Mouse (Mus musculus): ENCODE measurements around the gene Ablim1. TPM values are rescaled to one million over a fixed set of nuclear protein-coding genes. Genes with fewer than 3 reads are reported as not detected.

The Ablim1 gene
- polyA plus RNA-seq, 1 experiment from 2014 or later = 0.46 TPM

DNA sequence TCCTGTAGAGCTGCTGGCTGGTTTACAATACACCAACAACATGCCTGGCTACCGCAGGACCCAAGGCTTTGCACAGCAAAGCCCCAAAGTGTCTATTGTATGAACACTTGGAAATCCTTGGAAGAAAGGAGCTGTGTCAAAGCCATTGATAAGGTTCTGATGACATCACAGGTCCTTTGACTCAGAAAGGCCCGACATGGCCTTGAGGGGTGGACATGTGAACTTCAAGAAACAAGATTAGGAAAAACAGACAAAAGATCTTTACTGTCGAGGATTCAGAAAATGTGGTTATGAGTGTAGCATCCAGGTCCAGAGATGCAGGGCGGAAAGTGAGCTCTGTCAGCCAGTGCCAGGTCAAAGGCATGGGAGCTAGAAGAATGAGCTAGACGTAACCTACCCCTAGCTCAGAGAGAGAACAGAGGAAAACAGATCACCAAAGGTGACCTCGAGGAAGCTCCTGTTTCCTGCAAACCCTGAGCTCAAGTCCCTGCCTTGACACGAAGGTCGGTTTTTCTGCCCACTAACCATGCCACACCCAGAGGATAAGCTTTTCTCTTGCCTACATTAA, 321.7 kb downstream of the Ablim1 start:
- no peaks in the 10 kb centered on the region for H3K36me3 ChIP-seq (ENCODE audit: inconsistent target)
- no peaks in the 10 kb centered on the region for H3K79me2 ChIP-seq (ENCODE audit: inconsistent target)
- no peak overlapping the region for H3K4me3 ChIP-seq (ENCODE audit: inconsistent target)
- WGBS (ENCODE audit: missing documents) = 55% methylated on average over 8 of the region's 8 CpGs
- no peak overlapping the region for H3K27ac ChIP-seq

- H3K27ac ChIP-seq = no peak overlapping the region
- no peak overlapping the region for H3K4me3 ChIP-seq (ENCODE audit: inconsistent target)
- WGBS (ENCODE audit: missing documents) = 88% methylated on average over 14 of the region's 14 CpGs
- H3K36me3 ChIP-seq (ENCODE audit: inconsistent target) = no peaks in the 10 kb centered on the region
- H3K79me2 ChIP-seq (ENCODE audit: inconsistent target) = no peaks in the 10 kb centered on the region
These were observed 324.2 kb downstream of the Ablim1 start for GRCm38 (mm10) chr19:56990367-56991111.

GRCm38 (mm10) chr19:56989171-56989570, 325.5 kb downstream of the Ablim1 start:
- Histone ChIP-seq H3K36me3 (ENCODE audit: inconsistent target) (no peaks in the 10 kb centered on the region), H3K4me3 (ENCODE audit: inconsistent target) (no peak overlapping the region), H3K79me2 (ENCODE audit: inconsistent target) (no peaks in the 10 kb centered on the region), H3K27ac (no peak overlapping the region)
- 98% methylated on average over 8 of the region's 8 CpGs for WGBS (ENCODE audit: missing documents)

- Histone ChIP-seq H3K79me2 (ENCODE audit: inconsistent target) (no peaks in the 10 kb centered on the region), H3K4me3 (ENCODE audit: inconsistent target) (no peak overlapping the region), H3K27ac (no peak overlapping the region), H3K36me3 (ENCODE audit: inconsistent target) (no peaks in the 10 kb centered on the region)
- WGBS (ENCODE audit: missing documents) = 78% methylated on average over 4 of the region's 4 CpGs
These were observed 330.5 kb downstream of the Ablim1 start for GRCm38 (mm10) chr19:56984229-56984628.

DNA sequence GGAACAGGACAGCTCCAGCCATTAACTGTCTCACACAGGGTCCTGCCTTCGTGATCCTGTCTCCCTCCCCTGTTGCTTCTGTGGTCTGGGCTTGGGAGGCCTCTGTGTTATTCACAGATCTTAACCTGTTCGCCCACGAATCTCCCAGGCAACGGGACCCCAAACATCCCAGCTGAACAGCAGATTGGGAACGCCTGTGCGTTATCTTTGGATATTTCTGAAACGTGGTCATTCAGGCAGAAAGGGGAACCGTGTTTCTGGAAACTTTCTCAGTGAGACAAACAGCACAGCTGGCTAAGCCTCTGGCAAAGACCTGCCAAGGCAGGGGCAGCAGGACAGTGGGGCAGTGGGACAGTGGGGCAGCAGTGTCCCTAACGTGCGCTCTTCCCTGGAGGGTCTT, 331.0 kb downstream of the Ablim1 start:
- H3K27ac ChIP-seq = no peak overlapping the region
- H3K36me3 ChIP-seq (ENCODE audit: inconsistent target) = no peaks in the 10 kb centered on the region
- no peak overlapping the region for H3K4me3 ChIP-seq (ENCODE audit: inconsistent target)
- H3K79me2 ChIP-seq (ENCODE audit: inconsistent target) = no peaks in the 10 kb centered on the region
- WGBS (ENCODE audit: missing documents) = 71% methylated on average over 10 of the region's 10 CpGs

Other genes with a start within 250 kb of the Ablim1 start
- 13.5 to 15.0 TPM (median 14.8 TPM) in 3 replicates for gene Fam160b1, start 45.8 kb upstream of the Ablim1 start, polyA plus RNA-seq (2018)
- gene Trub1, start 138.0 kb upstream of the Ablim1 start, polyA plus RNA-seq (2018) = 4.2 to 8.5 TPM (median 4.3 TPM) in 3 replicates

Data from macrophage (primary cell).